Mouse (Mus musculus) embryonic facial prominence, embryonic 13.5 days (tissue): ENCODE measurements around the gene Ceacam15. TPM values are rescaled to one million over a fixed set of nuclear protein-coding genes. Genes with fewer than 3 reads are reported as not detected.
A peak's percentile ranks its signal among the peaks of the same experiment; 100 is the strongest.
"Not testable (repeated sequence)": the region's sequence is repeated elsewhere in the genome, so short reads cannot be mapped to it uniquely, and the experiment has no call there.

ENCODE experiments used
- ATAC-seq: fragments of 200-750 bp; cut with Nextera tagmentation; 2 replicates; pipeline ENCODE4 v1.8.0; 2017; ENCODE audit warnings: low read depth; ENCODE audit not compliant: insufficient number of reproducible peaks, insufficient read depth, low FRiP score, low TSS enrichment
- H3K27ac ChIP-seq: fragments of 300-500 bp; sonication (generic); 2 replicates; pipeline ENCODE4 v1.5.1; 2015; ENCODE audit warnings: moderate library complexity, mild to moderate bottlenecking, inconsistent platforms
- H3K27me3 ChIP-seq: fragments of 300-500 bp; sonication (generic); 2 replicates; pipeline ENCODE4 v1.6.1; 2015; ENCODE audit warnings: mild to moderate bottlenecking, inconsistent platforms
- H3K36me3 ChIP-seq: fragments of 300-500 bp; sonication (generic); 2 replicates; pipeline ENCODE4 v1.6.1; 2015; ENCODE audit warnings: mild to moderate bottlenecking, inconsistent platforms
- H3K4me1 ChIP-seq: fragments of 300-500 bp; sonication (generic); 2 replicates; pipeline ENCODE4 v1.6.1; 2015; ENCODE audit warnings: inconsistent platforms
- H3K4me2 ChIP-seq: fragments of 300-500 bp; sonication (generic); 2 replicates; pipeline ENCODE4 v1.6.1; 2015; ENCODE audit warnings: moderate library complexity, mild to moderate bottlenecking, inconsistent platforms
- H3K4me3 ChIP-seq: fragments of 300-500 bp; sonication (generic); 2 replicates; pipeline ENCODE4 v1.5.1; 2015; ENCODE audit warnings: mild to moderate bottlenecking, inconsistent platforms
- H3K9ac ChIP-seq: fragments of 300-500 bp; sonication (generic); 2 replicates; pipeline ENCODE4 v1.6.1; 2015; ENCODE audit warnings: mild to moderate bottlenecking, inconsistent platforms
- H3K9me3 ChIP-seq: fragments of 300-500 bp; sonication (generic); 2 replicates; pipeline ENCODE4 v1.6.1; 2016; ENCODE audit warnings: inconsistent platforms
- WGBS: fragments of 180-500 bp; shearing (Covaris S2); methylation state at CpG from one replicate; pipeline ENCODE4 v1.1.7; 2015; ENCODE audit warnings: mixed read lengths; 5-methylcytosine and 5-hydroxymethylcytosine counted together
- polyA plus RNA-seq: library from polyadenylated mRNA; unstranded; fragments of >200 nt; fragmentation: Nextera tagmentation; extraction: Ambion mirVana; gene quantifications from 2 replicates; pipeline ENCODE4 v1.2.1, GENCODE M21; 2015

Gene Ceacam15
- not detected in 2 replicates for polyA plus RNA-seq

DNA sequence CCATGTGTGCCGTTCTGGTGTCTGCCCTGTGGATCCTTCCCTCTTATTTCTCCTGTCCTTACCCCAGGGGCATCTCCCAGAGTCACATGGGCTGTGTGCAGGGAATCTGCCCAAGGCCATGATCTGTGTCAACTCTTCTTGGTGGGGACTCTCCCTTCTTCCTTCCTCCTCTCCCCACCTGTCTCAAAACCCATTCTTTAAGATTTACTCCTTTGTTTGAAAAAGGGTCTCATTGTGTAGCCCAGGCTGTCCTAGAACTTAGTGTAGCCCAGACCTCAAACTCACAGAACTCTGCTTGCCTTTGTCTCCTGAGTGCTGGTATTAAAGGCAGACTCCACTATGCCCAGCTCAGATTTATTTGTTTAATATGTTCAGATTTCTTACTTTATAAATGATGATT lies at the start of gene Ceacam15:
Gene Ceacam15, minus strand, starts transcription at position 101 of the 400 bp plus-strand sequence.
- Histone ChIP-seq H3K4me2 (no peak within 1 kb of the TSS), H3K9me3 (no peaks in the 10 kb centered on the region), H3K27ac (no peak within 1 kb of the TSS), H3K36me3 (no peaks in the 10 kb centered on the region), H3K4me1 (no peaks in the 10 kb centered on the region), H3K9ac (0 out of 2 replicates have a peak within 1 kb of the TSS, but pooled peaks have one; percentile 40), H3K4me3 (no peak within 1 kb of the TSS), H3K27me3 (no peaks in the 10 kb centered on the region)
- 14% methylated on average over 1 of the region's 1 CpGs for WGBS
- no peak for ATAC-seq

- ATAC-seq, H3K27me3 ChIP-seq, H3K36me3 ChIP-seq, H3K4me3 ChIP-seq, H3K9me3 ChIP-seq, H3K27ac ChIP-seq, H3K4me1 ChIP-seq, H3K4me2 ChIP-seq, H3K9ac ChIP-seq: not testable (repeated sequence)
- WGBS: 65% methylated on average over 3 of the region's 3 CpGs
These were observed 47.0 kb upstream of the Ceacam15 start for GRCm38 (mm10) chr7:16722490-16722889.

GRCm38 (mm10) chr7:16721629-16722028 lies 46.1 kb upstream of the Ceacam15 start, which contains the start of gene Ceacam9:
Gene Ceacam9, plus strand, starts transcription at chr7:16721929.
- Histone ChIP-seq H3K4me1 (no peaks in the 10 kb centered on the region), H3K4me2 (no peak within 1 kb of the TSS), H3K9me3 (no peaks in the 10 kb centered on the region), H3K9ac (no peak within 1 kb of the TSS), H3K27ac (no peak within 1 kb of the TSS), H3K27me3 (no peaks in the 10 kb centered on the region), H3K36me3 (no peaks in the 10 kb centered on the region), H3K4me3 (no peak within 1 kb of the TSS)
- WGBS: 59% methylated on average over 2 of the region's 2 CpGs
- ATAC-seq: no peak

- not testable (repeated sequence) for H3K4me1 ChIP-seq, H3K4me3 ChIP-seq, H3K4me2 ChIP-seq, H3K9me3 ChIP-seq, ATAC-seq, H3K27ac ChIP-seq, H3K27me3 ChIP-seq, H3K36me3 ChIP-seq, H3K9ac ChIP-seq
- 34% methylated on average over 8 of the region's 8 CpGs for WGBS
These were observed 41.1 kb upstream of the Ceacam15 start for GRCm38 (mm10) chr7:16716456-16717152.

DNA sequence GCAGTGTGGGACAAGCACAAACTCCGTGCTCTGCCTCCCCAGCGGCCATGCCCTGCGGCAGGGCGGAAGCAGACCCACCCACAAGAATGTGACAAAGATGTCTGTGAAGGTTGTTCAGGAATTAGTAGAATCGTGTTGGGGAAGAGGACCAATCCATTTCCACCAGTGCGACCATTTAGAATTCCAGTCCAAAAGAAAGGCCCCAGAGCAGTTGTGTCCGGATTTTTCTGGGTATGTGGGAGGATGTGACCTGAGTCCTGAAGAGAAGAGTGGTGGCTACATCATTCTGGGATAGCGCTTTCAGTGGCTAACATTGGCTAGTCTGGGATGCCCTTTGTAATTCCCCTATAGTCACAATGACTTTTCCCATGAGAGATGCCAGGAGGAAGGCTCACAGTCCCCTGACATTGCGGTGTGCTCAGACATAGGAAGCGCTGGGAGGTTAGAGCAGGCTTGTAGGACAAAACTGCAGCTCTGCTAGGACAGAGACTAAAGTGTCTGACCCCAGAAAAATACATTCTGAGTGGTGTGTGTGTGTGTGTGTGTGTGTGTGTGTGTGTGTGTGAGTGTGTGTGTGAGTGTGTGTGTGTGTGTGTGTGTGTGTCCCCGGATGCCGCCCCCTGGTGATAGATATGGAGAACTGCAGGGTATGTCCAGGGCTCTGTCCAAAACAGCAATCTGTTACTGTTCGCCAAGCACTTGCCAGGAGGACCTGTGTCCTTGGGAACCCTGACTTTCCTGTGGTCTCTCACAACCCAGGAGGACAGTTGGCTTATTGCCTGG lies 37.3 kb upstream of the Ceacam15 start:
- no peaks in the 10 kb centered on the region for H3K9me3 ChIP-seq
- no peak overlapping the region for H3K4me3 ChIP-seq
- no peaks in the 10 kb centered on the region for H3K27me3 ChIP-seq
- no peaks in the 10 kb centered on the region for H3K36me3 ChIP-seq
- no peak overlapping the region for H3K9ac ChIP-seq
- no peak overlapping the region for H3K27ac ChIP-seq
- no peak overlapping the region for H3K4me2 ChIP-seq
- ATAC-seq: no peak
- no peaks in the 10 kb centered on the region for H3K4me1 ChIP-seq
- 76% methylated on average over 13 of the region's 13 CpGs for WGBS

- 76% methylated on average over 5 of the region's 5 CpGs for WGBS
- ATAC-seq: no peak
- Histone ChIP-seq H3K36me3 (no peaks in the 10 kb centered on the region), H3K4me2 (no peak overlapping the region), H3K9ac (no peak overlapping the region), H3K4me1 (no peaks in the 10 kb centered on the region; the same call in 1 of the 2 replicates), H3K4me3 (no peak overlapping the region), H3K27me3 (no peaks in the 10 kb centered on the region; the same call in 1 of the 2 replicates), H3K9me3 (no peaks in the 10 kb centered on the region), H3K27ac (no peak overlapping the region)
These were observed 35.1 kb upstream of the Ceacam15 start for GRCm38 (mm10) chr7:16710604-16711003.

DNA sequence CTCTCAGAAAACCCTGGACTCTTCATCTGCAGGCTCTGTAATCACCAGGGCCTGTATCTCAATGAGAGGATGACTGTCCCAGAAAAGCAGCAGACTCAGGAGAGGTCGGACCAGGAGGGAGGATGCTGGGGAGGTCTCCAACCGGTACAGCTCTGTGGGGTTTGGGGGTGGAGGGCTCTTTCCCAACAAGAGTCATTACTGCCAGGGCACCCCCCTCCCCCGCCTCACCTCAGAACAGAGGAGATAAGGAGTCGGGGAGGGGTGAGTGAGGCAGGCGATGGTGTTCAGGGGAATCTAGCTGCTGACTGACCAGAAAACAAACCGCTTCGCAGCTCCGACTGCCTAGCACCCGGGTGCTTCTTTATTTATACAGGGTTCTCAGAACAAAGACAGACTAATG lies 32.7 kb upstream of the Ceacam15 start:
- H3K9ac ChIP-seq: no peak overlapping the region
- no peaks in the 10 kb centered on the region; the same call in 1 of the 2 replicates for H3K4me1 ChIP-seq
- no peaks in the 10 kb centered on the region for H3K36me3 ChIP-seq
- no peak for ATAC-seq
- no peaks in the 10 kb centered on the region; the same call in 1 of the 2 replicates for H3K27me3 ChIP-seq
- 30% methylated on average over 9 of the region's 9 CpGs for WGBS
- H3K4me3 ChIP-seq: no peak overlapping the region
- H3K9me3 ChIP-seq: no peaks in the 10 kb centered on the region
- no peak overlapping the region for H3K27ac ChIP-seq
- no peak overlapping the region for H3K4me2 ChIP-seq

DNA sequence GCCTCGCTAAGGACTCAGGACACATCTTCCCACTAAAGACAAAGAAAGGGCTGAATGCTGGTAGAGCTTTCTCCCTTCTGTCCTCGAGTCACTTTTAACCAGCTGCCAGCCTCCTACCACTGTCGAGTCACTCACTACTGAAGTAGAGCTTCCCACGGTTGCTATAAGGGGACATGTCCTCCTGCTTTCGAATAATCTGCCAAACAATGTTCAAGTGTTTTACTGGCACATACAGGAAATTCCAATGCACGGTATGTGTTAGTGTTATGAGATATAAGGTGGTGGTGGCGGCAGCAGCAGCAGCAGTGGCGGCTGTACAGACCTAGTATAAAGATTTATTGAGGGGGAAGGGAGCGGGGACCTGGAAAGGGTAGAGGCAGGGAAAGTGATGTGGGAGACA lies 30.9 kb upstream of the Ceacam15 start:
- H3K27me3 ChIP-seq: no peaks in the 10 kb centered on the region; the same call in 1 of the 2 replicates
- H3K9me3 ChIP-seq: no peaks in the 10 kb centered on the region
- H3K4me2 ChIP-seq: no peak overlapping the region
- H3K9ac ChIP-seq: no peak overlapping the region
- 45% methylated on average over 9 of the region's 9 CpGs for WGBS
- no peaks in the 10 kb centered on the region for H3K36me3 ChIP-seq
- no peak overlapping the region for H3K4me3 ChIP-seq
- H3K27ac ChIP-seq: no peak overlapping the region
- H3K4me1 ChIP-seq: no peaks in the 10 kb centered on the region; the same call in 1 of the 2 replicates
- ATAC-seq: no peak

DNA sequence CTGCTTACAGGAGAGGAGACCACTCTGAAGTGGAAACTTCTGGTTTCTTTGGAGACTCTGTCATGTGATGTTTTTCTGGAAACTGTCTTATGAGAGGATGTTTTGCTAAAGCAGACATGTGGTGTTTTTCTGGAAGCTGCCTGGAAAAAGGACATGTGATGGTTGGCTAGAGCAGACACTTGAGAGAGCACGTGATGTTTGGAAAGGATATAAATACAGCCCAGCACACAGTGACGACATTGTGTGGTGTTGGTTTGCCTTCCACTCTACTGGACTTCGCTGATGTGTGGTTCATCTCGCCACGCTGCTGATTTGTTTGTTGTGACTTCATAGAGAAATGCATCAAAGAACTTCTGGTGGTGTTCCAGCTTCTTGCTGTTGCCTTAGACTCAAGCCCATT lies 25.1 kb upstream of the Ceacam15 start:
- no peak for ATAC-seq
- H3K36me3 ChIP-seq: no peaks in the 10 kb centered on the region
- H3K27ac ChIP-seq: no peak overlapping the region

DNA sequence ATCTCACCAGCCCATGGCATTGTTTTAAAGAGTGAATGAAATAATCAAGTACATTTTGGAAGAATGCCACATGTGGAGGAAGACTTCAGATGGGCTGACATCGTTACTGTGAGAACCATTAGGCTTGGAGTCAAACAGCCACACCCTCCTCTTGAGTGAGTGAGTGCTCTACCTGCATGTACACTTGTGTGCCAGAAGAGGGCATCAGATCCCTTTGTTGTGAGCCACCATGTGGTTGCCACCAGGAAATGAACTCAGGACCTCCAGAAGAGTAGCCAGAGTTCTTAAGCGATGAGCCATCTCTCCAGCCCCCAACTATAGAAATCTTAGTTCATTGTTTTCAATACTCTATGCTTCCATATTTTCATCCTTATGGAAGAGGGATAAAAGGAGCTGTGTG lies 23.5 kb upstream of the Ceacam15 start:
- ATAC-seq: no peak

More for the DNA sequence above, 25.1 kb upstream of the Ceacam15 start:
- H3K4me3 ChIP-seq: no peak overlapping the region
- H3K9ac ChIP-seq: no peak overlapping the region
- WGBS: 77% methylated on average over 5 of the region's 5 CpGs
- H3K4me2 ChIP-seq: no peak overlapping the region
- no peaks in the 10 kb centered on the region for H3K9me3 ChIP-seq
- no peaks in the 10 kb centered on the region for H3K4me1 ChIP-seq
- no peaks in the 10 kb centered on the region for H3K27me3 ChIP-seq

GRCm38 (mm10) chr7:16695025-16695424 lies 19.5 kb upstream of the Ceacam15 start:
- no peak overlapping the region for H3K4me2 ChIP-seq
- no peak overlapping the region for H3K4me3 ChIP-seq
- no peaks in the 10 kb centered on the region for H3K4me1 ChIP-seq
- H3K27me3 ChIP-seq: no peaks in the 10 kb centered on the region
- ATAC-seq: no peak
- no peak overlapping the region for H3K9ac ChIP-seq
- no peaks in the 10 kb centered on the region for H3K36me3 ChIP-seq
- 34% methylated on average over 3 of the region's 3 CpGs for WGBS
- H3K27ac ChIP-seq: no peak overlapping the region
- H3K9me3 ChIP-seq: no peaks in the 10 kb centered on the region

More for the DNA sequence above, 23.5 kb upstream of the Ceacam15 start:
- Histone ChIP-seq H3K4me3 (no peak overlapping the region), H3K4me1 (no peaks in the 10 kb centered on the region), H3K36me3 (no peaks in the 10 kb centered on the region), H3K27ac (no peak overlapping the region), H3K9me3 (no peaks in the 10 kb centered on the region), H3K4me2 (no peak overlapping the region), H3K27me3 (no peaks in the 10 kb centered on the region), H3K9ac (no peak overlapping the region)
- WGBS: 43% methylated on average over 2 of the region's 2 CpGs

DNA sequence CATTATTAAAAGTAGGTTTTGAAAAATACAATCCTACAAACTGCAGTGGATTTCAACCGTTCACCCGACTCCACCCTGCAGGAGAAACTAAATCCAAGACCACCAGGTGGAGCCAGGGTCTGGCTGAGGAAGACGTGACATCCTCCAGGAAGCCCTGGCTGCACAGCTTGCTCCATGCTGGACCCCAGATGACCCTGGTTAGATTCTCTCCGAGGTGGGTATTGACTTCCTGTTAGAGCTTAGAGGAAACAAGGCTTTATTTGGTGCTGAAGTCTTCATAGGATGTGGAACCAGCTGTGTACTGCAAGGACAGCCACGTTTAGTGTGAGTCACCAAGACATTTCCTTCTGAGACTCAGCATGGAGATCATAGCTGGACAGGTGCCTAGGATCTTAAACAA lies 13.7 kb upstream of the Ceacam15 start:
- Histone ChIP-seq H3K27ac (no peak overlapping the region), H3K4me1 (no peaks in the 10 kb centered on the region), H3K9ac (no peak overlapping the region), H3K27me3 (no peaks in the 10 kb centered on the region), H3K4me2 (no peak overlapping the region), H3K9me3 (peaks cover 5% of the 10 kb centered on the region; the same call in 1 of the 2 replicates), H3K36me3 (no peaks in the 10 kb centered on the region), H3K4me3 (no peak overlapping the region)
- no peak for ATAC-seq
- WGBS: 73% methylated on average over 5 of the region's 5 CpGs
